Mouse (Mus musculus) olfactory bulb, adult 2 months (tissue): ENCODE data around the gene Mindy3. TPM values are rescaled to one million over a fixed set of nuclear protein-coding genes. Genes with fewer than 3 reads are reported as not detected.

Experiments
- H3K27ac ChIP-seq: fragments of 200-500 bp; 2 replicates; pipeline ENCODE4 v1.5.1; 2012; ENCODE audit warnings: low read depth, low read length; ENCODE audit not compliant: insufficient read depth
- H3K4me1 ChIP-seq: fragments of 200-500 bp; 2 replicates; pipeline ENCODE4 v1.6.1; 2012; ENCODE audit warnings: low read length; ENCODE audit not compliant: control insufficient read depth, insufficient read depth
- H3K4me3 ChIP-seq: fragments of 200-500 bp; 2 replicates; pipeline ENCODE4 v1.5.1; 2012; ENCODE audit warnings: mild to moderate bottlenecking, low read depth, low read length, moderate library complexity; ENCODE audit not compliant: insufficient read depth
- CTCF ChIP-seq: fragments of 200-500 bp; IDR thresholded peaks from 2 replicates; pipeline ENCODE4 v1.5.1; 2012; ENCODE audit warnings: low read depth, mild to moderate bottlenecking, low read length, moderate library complexity; ENCODE audit not compliant: insufficient read depth
- POLR2A ChIP-seq: fragments of 200-500 bp; IDR thresholded peaks from 2 replicates; pipeline ENCODE4 v1.6.1; 2012; ENCODE audit warnings: mild to moderate bottlenecking, low read depth, low read length, moderate library complexity; ENCODE audit not compliant: insufficient read depth
- WGBS: fragments of 180-500 bp; shearing (Covaris S2); methylation state at CpG from one replicate; pipeline ENCODE4 v1.1.7; 2018; 5-methylcytosine and 5-hydroxymethylcytosine counted together
- polyA plus RNA-seq: library from polyadenylated mRNA; stranded (reverse); fragments of >200 nt; gene quantifications from 2 replicates; pipeline ENCODE4 v1.2.4, GENCODE M21; 2012; ENCODE audit warnings: low replicate concordance; ENCODE audit not compliant: missing spikeins, insufficient read depth, insufficient read length

Mindy3 gene
- polyA plus RNA-seq, 1 experiment: not detected

DNA sequence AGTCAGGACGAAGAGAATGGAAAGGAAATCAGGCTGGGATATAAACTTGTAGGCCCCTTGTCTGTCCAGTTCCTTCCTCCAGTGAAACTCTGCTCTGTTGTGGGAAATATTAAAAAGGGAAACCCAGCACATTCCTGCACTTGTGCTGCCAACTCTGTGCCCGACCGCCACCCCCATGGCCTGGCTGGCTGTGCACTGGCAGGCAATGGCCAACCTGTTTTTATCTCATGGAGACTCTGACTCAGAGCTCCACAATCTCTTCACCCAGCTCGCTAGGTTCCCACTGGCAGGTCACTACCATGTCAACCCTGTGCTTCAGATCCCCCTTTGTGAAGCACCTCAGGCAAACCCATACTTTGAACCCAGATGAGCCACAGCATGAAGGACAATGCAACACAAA is 98.4 kb downstream of the Mindy3 start:
- Histone ChIP-seq H3K27ac (no peak overlapping the region), H3K4me1 (peaks cover 4% of the 10 kb centered on the region; the same call in 1 of the 2 replicates), H3K4me3 (no peak overlapping the region)
- WGBS: 86% methylated on average over 4 of the region's 4 CpGs
- TF ChIP-seq CTCF (no peak), POLR2A (no peak)

DNA sequence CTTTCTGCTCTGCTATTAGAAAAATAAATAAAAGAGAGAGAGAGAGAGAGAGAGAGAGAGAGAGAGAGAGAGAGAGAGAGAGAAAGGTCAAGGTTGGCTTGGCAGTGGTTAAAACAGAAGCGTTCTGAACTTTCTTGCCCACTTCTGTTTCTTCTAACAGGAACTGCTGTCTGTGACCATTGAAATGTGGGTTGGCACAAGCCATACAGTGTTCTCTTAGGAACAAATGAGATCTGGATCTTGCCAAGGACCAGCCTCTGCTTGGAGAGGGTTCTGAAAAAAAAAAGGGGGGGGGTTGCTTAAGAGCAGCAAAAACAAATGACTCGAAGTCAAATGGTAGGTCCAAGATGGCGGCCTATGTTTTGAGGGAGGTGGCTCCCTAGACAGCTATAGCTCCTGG is 100.6 kb downstream of the Mindy3 start:
- WGBS: 68% methylated on average over 3 of the region's 3 CpGs
- Histone ChIP-seq H3K4me3 (no peak overlapping the region), H3K4me1 (peaks cover 4% of the 10 kb centered on the region; the same call in 1 of the 2 replicates), H3K27ac (no peak overlapping the region)
- TF ChIP-seq CTCF: no peak
- no peak for TF ChIP-seq POLR2A

DNA sequence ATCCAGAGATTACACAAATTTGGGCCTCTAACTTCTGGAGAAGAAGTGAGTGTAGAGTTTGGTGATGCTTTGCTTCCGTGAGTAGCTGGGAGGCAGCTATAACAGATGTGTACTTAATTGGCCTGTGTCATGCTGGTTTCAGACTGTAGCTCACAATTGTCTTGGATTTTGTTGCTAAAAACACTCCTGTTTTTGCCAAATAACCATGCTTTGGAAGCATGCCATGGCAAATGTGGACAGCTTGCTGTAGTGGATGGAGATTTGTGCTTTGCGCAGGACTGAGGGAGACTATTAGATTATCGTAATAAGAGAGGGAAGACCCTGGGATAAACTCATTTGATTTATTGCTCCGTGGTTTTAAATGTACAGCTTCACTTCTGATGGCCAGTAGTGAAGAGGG is 101.2 kb downstream of the Mindy3 start:
- no peak for TF ChIP-seq POLR2A
- TF ChIP-seq CTCF: no peak
- Histone ChIP-seq H3K4me3 (no peak overlapping the region), H3K27ac (no peak overlapping the region), H3K4me1 (peaks cover 4% of the 10 kb centered on the region; the same call in 1 of the 2 replicates)
- WGBS: 61% methylated on average over 4 of the region's 4 CpGs

DNA sequence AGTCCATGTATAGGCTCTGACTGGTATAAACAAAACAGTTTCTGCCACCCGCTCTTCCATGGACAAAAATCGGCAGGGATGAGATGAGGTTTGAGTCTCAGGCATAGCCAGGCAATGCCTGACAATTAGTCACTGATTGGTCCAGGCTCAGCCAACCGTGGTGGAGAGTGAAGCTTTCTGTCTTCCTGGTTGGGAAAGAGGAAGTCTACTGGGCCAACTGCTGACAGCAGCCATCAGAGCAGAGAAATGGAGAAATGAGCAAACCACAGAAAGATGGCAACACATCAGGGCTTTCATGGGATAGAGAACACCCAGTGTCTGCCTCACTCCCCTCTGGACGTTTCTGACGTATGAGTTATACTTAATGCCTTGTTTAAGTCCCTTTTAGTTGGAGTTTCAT is 101.9 kb downstream of the Mindy3 start:
- Histone ChIP-seq H3K4me1 (peaks cover 4% of the 10 kb centered on the region; the same call in 1 of the 2 replicates), H3K4me3 (no peak overlapping the region), H3K27ac (no peak overlapping the region)
- TF ChIP-seq CTCF (no peak), POLR2A (no peak)
- 72% methylated on average over 5 of the region's 5 CpGs for WGBS

DNA sequence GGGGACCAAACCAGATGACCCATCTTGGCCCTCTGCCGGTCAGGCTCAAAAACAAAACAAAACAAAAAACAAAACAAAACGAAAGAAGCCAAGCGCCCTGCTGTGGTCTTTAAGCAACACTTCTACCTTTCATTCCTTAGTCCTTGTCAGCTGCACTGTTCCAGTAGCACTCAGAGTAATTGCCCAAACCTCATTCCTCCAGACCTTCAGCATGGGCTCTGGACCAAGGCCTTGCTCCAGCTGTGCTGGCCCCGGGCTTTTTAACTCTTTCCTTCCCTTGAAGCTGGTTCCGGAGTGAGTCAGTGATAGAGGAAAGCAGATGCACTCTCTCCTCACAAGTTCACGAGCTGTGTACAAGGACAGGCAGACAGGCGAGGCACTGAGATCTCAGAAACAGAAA is 102.9 kb downstream of the Mindy3 start:
- Histone ChIP-seq H3K4me3 (no peak overlapping the region), H3K4me1 (peaks cover 4% of the 10 kb centered on the region; the same call in 1 of the 2 replicates), H3K27ac (no peak overlapping the region)
- 42% methylated on average over 7 of the region's 7 CpGs for WGBS
- TF ChIP-seq POLR2A: no peak
- no peak for TF ChIP-seq CTCF

DNA sequence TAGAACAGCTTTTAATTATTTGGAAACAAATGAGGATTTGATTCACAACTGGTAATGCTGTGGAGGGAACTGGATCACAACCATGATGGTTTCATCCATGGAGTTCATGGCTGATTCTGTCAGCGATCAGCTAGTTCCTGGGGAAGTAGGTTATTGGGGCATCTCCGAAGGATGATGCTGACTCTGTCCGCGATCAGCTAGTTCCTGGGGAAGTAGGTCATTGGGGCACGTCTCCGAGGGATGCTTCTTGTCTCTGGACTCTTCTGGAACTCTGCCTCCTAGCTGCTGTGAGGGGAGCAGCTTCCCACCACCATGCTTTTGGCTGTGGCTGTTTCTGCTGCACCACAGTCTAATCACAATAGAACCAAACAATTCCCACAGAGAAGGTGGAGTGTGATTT is 105.2 kb downstream of the Mindy3 start:
- no peak for TF ChIP-seq CTCF
- no peak for TF ChIP-seq POLR2A
- peaks cover 4% of the 10 kb centered on the region; the same call in 1 of the 2 replicates for H3K4me1 ChIP-seq
- 75% methylated on average over 6 of the region's 6 CpGs for WGBS
- no peak overlapping the region for H3K4me3 ChIP-seq
- no peak overlapping the region for H3K27ac ChIP-seq

DNA sequence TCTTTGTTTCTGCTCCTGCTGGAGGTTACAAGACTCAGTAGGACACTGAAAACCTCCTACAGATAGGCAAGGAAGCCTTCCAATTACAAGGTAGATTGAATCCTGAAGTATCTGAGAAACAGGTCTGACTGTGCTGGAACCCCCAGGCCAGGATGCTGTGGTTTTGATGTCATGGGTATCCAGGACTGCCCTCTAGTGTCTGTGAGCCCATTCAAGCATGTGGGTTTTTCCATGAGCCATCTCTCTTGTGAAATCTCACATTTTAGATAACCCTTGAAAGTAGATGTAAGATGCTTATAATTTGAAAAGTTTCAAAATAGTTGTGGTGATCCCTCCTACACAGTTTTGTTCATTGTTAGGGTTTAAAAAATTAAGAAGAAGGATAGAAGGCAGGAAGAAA is 110.8 kb downstream of the Mindy3 start:
- Histone ChIP-seq H3K27ac (no peak overlapping the region), H3K4me3 (no peak overlapping the region), H3K4me1 (no peaks in the 10 kb centered on the region)
- TF ChIP-seq CTCF (no peak), POLR2A (no peak)

DNA sequence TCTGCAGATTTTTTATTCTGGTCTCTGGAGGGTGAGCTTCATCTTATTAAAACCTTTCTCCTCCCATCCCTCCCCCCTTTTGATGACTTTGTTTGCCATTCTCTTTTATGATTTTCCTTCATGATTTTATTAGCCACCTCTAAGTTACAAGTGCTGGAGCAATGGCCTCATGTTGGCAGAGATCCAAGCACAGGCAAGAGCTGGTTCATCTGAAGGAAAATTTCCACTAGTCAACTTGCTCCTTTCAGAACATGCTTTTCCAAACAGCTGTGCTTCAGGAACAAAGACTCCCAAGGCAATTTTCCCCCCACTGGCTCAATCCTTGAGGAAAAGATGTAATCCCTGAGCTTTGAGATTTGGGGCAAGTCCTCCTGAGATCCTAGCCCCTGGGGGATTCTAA is 112.0 kb downstream of the Mindy3 start:
- no peaks in the 10 kb centered on the region for H3K4me1 ChIP-seq
- H3K4me3 ChIP-seq: no peak overlapping the region
- H3K27ac ChIP-seq: no peak overlapping the region
- no peak for TF ChIP-seq CTCF
- no peak for TF ChIP-seq POLR2A

DNA sequence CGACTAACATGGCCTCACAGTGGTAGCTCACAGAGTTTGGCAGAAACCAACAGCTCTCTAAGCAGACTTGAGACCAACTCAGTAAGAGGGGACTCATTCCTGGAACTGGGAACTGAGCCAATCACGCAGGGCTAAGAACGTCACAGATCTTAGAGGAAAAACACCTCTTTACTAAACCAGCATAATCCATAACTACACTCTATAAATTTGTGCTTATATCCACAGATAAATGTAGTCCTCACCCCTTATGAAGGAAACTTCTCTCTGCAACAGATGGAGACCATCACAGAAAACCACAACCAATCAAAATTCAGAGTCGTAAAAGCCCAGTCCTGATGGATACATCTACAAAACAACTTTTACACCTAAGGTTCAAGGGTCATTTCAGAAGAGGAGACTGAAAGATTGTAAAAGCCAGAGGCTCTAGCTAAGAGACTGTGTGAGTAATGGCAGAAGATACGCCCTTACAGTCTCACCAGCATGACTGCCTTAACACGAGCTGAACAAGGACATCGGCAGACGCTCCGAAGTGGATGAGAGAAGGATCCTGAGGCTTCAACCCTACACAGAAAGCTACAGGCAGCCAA is 114.1 kb downstream of the Mindy3 start:
- no peak overlapping the region for H3K4me3 ChIP-seq
- TF ChIP-seq CTCF (no peak), POLR2A (no peak)
- no peak overlapping the region for H3K27ac ChIP-seq
- H3K4me1 ChIP-seq: peaks cover 3% of the 10 kb centered on the region; the same call in 1 of the 2 replicates
- 85% methylated on average over 9 of the region's 9 CpGs for WGBS
